Mouse (Mus musculus): ENCODE measurements around the gene Ddx3x. TPM values are rescaled to one million over a fixed set of nuclear protein-coding genes. Genes with fewer than 3 reads are reported as not detected.
"Not testable (repeated sequence)": the region's sequence is repeated elsewhere in the genome, so short reads cannot be mapped to it uniquely, and the experiment has no call there.

Gene Ddx3x
- polyA plus RNA-seq, 1 experiment = 6.8 TPM

GRCm38 (mm10) chrX:13281329-13282088 is 739 bp downstream of the Ddx3x start:
- no peaks in the 10 kb centered on the region for H3K4me1 ChIP-seq (ENCODE audit: control insufficient read depth, insufficient read depth, insufficient read length, low read length)
- 1% methylated on average over 84 of the region's 89 CpGs for WGBS
- H3K36me3 ChIP-seq (ENCODE audit: control insufficient read depth, insufficient read depth, low read length) = peaks cover 15% of the 10 kb centered on the region
- H3K27me3 ChIP-seq (ENCODE audit: control insufficient read depth, insufficient read depth, low read length) = no peaks in the 10 kb centered on the region
- peak overlapping the region; percentile 100 for H3K4me3 ChIP-seq (ENCODE audit: low read depth, low read length)
- no peak for TF ChIP-seq CTCF (IDR thresholded peaks at IDR 0.05; ENCODE audit: extremely low read depth, insufficient read length, insufficient replicate concordance, low read depth, low read length)
- TF ChIP-seq POLR2A (IDR thresholded peaks at IDR 0.05; ENCODE audit: low read depth, low read length) = no peak
- peak overlapping the region; percentile 100 for H3K27ac ChIP-seq (ENCODE audit: insufficient read depth, low read depth, low read length)

- 6% methylated on average over 16 of the region's 16 CpGs for WGBS
- H3K4me3 ChIP-seq (ENCODE audit: low read depth, low read length) = peak overlapping the region; percentile 100
- H3K27me3 ChIP-seq (ENCODE audit: control insufficient read depth, insufficient read depth, low read length) = no peaks in the 10 kb centered on the region
- H3K4me1 ChIP-seq (ENCODE audit: control insufficient read depth, insufficient read depth, insufficient read length, low read length) = no peaks in the 10 kb centered on the region
- peak overlapping the region; percentile 85 for H3K27ac ChIP-seq (ENCODE audit: insufficient read depth, low read depth, low read length)
- no peak for TF ChIP-seq POLR2A (IDR thresholded peaks at IDR 0.05; ENCODE audit: low read depth, low read length)
- no peak for TF ChIP-seq CTCF (IDR thresholded peaks at IDR 0.05; ENCODE audit: extremely low read depth, insufficient read length, insufficient replicate concordance, low read depth, low read length)
- peaks cover 18% of the 10 kb centered on the region for H3K36me3 ChIP-seq (ENCODE audit: control insufficient read depth, insufficient read depth, low read length)
These were observed 1.5 kb downstream of the Ddx3x start for GRCm38 (mm10) chrX:13282089-13282850.

- 29% methylated on average over 4 of the region's 4 CpGs for WGBS
- H3K27me3 ChIP-seq (ENCODE audit: control insufficient read depth, insufficient read depth, low read length) = no peaks in the 10 kb centered on the region
- H3K4me1 ChIP-seq (ENCODE audit: control insufficient read depth, insufficient read depth, insufficient read length, low read length) = no peaks in the 10 kb centered on the region
- H3K27ac ChIP-seq (ENCODE audit: insufficient read depth, low read depth, low read length) = no peak overlapping the region
- TF ChIP-seq POLR2A (IDR thresholded peaks at IDR 0.05; ENCODE audit: low read depth, low read length) (no peak), CTCF (IDR thresholded peaks at IDR 0.05; ENCODE audit: extremely low read depth, insufficient read length, insufficient replicate concordance, low read depth, low read length) (no peak)
- H3K36me3 ChIP-seq (ENCODE audit: control insufficient read depth, insufficient read depth, low read length) = peaks cover 39% of the 10 kb centered on the region
- no peak overlapping the region for H3K4me3 ChIP-seq (ENCODE audit: low read depth, low read length)
These were observed 5.0 kb downstream of the Ddx3x start for GRCm38 (mm10) chrX:13285772-13286171.

GRCm38 (mm10) chrX:13294505-13295228 is 13.9 kb downstream of the Ddx3x start:
- TF ChIP-seq CTCF (IDR thresholded peaks at IDR 0.05; ENCODE audit: extremely low read depth, insufficient read length, insufficient replicate concordance, low read depth, low read length) (no peak), POLR2A (IDR thresholded peaks at IDR 0.05; ENCODE audit: low read depth, low read length) (no peak)
- WGBS = 38% methylated on average over 6 of the region's 6 CpGs
- Histone ChIP-seq H3K27ac (ENCODE audit: insufficient read depth, low read depth, low read length) (no peak overlapping the region), H3K27me3 (ENCODE audit: control insufficient read depth, insufficient read depth, low read length) (no peaks in the 10 kb centered on the region), H3K36me3 (ENCODE audit: control insufficient read depth, insufficient read depth, low read length) (peaks cover 19% of the 10 kb centered on the region), H3K4me3 (ENCODE audit: low read depth, low read length) (no peak overlapping the region), H3K4me1 (ENCODE audit: control insufficient read depth, insufficient read depth, insufficient read length, low read length) (no peaks in the 10 kb centered on the region)

- no peak overlapping the region for H3K4me3 ChIP-seq (ENCODE audit: low read depth, low read length)
- H3K36me3 ChIP-seq (ENCODE audit: control insufficient read depth, insufficient read depth, low read length) = peaks cover 16% of the 10 kb centered on the region
- no peak overlapping the region for H3K27ac ChIP-seq (ENCODE audit: insufficient read depth, low read depth, low read length)
- H3K4me1 ChIP-seq (ENCODE audit: control insufficient read depth, insufficient read depth, insufficient read length, low read length) = no peaks in the 10 kb centered on the region
- H3K27me3 ChIP-seq (ENCODE audit: control insufficient read depth, insufficient read depth, low read length) = no peaks in the 10 kb centered on the region
- TF ChIP-seq CTCF (IDR thresholded peaks at IDR 0.05; ENCODE audit: extremely low read depth, insufficient read length, insufficient replicate concordance, low read depth, low read length) (no peak), POLR2A (IDR thresholded peaks at IDR 0.05; ENCODE audit: low read depth, low read length) (no peak)
These were observed 14.4 kb downstream of the Ddx3x start for GRCm38 (mm10) chrX:13295229-13295571.

GRCm38 (mm10) chrX:13296241-13296640 is 15.5 kb downstream of the Ddx3x start:
- H3K27me3 ChIP-seq (ENCODE audit: control insufficient read depth, insufficient read depth, low read length); H3K4me1 ChIP-seq (ENCODE audit: control insufficient read depth, insufficient read depth, insufficient read length, low read length); H3K27ac ChIP-seq (ENCODE audit: insufficient read depth, low read depth, low read length); H3K36me3 ChIP-seq (ENCODE audit: control insufficient read depth, insufficient read depth, low read length); H3K4me3 ChIP-seq (ENCODE audit: low read depth, low read length): not testable (repeated sequence)
- WGBS = 30% methylated on average over 4 of the region's 4 CpGs

- WGBS = 79% methylated on average over 3 of the region's 3 CpGs
- H3K27ac ChIP-seq (ENCODE audit: insufficient read depth, low read depth, low read length) = no peak overlapping the region
- H3K36me3 ChIP-seq (ENCODE audit: control insufficient read depth, insufficient read depth, low read length) = no peaks in the 10 kb centered on the region
- TF ChIP-seq CTCF (IDR thresholded peaks at IDR 0.05; ENCODE audit: extremely low read depth, insufficient read length, insufficient replicate concordance, low read depth, low read length) (no peak), POLR2A (IDR thresholded peaks at IDR 0.05; ENCODE audit: low read depth, low read length) (no peak)
- H3K27me3 ChIP-seq (ENCODE audit: control insufficient read depth, insufficient read depth, low read length) = no peaks in the 10 kb centered on the region
- H3K4me1 ChIP-seq (ENCODE audit: control insufficient read depth, insufficient read depth, insufficient read length, low read length) = no peaks in the 10 kb centered on the region
- no peak overlapping the region for H3K4me3 ChIP-seq (ENCODE audit: low read depth, low read length)
These were observed 25.4 kb downstream of the Ddx3x start for GRCm38 (mm10) chrX:13306190-13306589.

Data from small intestine, adult 2 months (tissue).